Mouse (Mus musculus): ENCODE results near the gene Ripor3. TPM values are rescaled to one million over a fixed set of nuclear protein-coding genes. Genes with fewer than 3 reads are reported as not detected.

The Ripor3 gene
- polyA plus RNA-seq, 1 experiment from 2014 or later: 0.72 TPM

- H3K27ac ChIP-seq (ENCODE audit: low read depth, low read length): no peak overlapping the region
- no peak for DNase-seq (ENCODE audit: low spot score)
Observed at GRCm38 (mm10) chr2:168040751-168041150, 30.3 kb upstream of the Ripor3 start.

GRCm38 (mm10) chr2:168037063-168037462 is 26.6 kb upstream of the Ripor3 start:
- DNase-seq (ENCODE audit: low spot score) (no peak), ATAC-seq (replicated peaks; ENCODE audit: low FRiP score) (no peak)
- WGBS: 61% methylated on average over 3 of the region's 3 CpGs
- no peak overlapping the region for H3K27ac ChIP-seq (ENCODE audit: low read depth, low read length)
- no peak overlapping the region for H3K4me2 ChIP-seq (ENCODE audit: low read depth, low read length, severe bottlenecking)
- no peak overlapping the region for H3K9ac ChIP-seq (ENCODE audit: low read length)
- no peak overlapping the region for H3K4me3 ChIP-seq (ENCODE audit: low read depth, low read length)
- no peaks in the 10 kb centered on the region for H3K36me3 ChIP-seq (ENCODE audit: control insufficient read depth, insufficient read depth, low read length)
- no peaks in the 10 kb centered on the region for H3K4me1 ChIP-seq (replicated peaks; ENCODE audit: control insufficient read depth, insufficient read depth, low read length)
- no peaks in the 10 kb centered on the region for H3K27me3 ChIP-seq (ENCODE audit: control insufficient read depth, insufficient read depth, low read length)
- no peaks in the 10 kb centered on the region for H3K9me3 ChIP-seq (ENCODE audit: control insufficient read depth, low read length)

More at GRCm38 (mm10) chr2:168040751-168041150, 30.3 kb upstream of the Ripor3 start:
- WGBS: 35% methylated on average over 3 of the region's 3 CpGs
- H3K9ac ChIP-seq (ENCODE audit: low read length): no peak overlapping the region
- no peaks in the 10 kb centered on the region for H3K36me3 ChIP-seq (ENCODE audit: control insufficient read depth, insufficient read depth, low read length)
- H3K27me3 ChIP-seq (ENCODE audit: control insufficient read depth, insufficient read depth, low read length): no peaks in the 10 kb centered on the region
- H3K4me2 ChIP-seq (ENCODE audit: low read depth, low read length, severe bottlenecking): no peak overlapping the region
- no peaks in the 10 kb centered on the region for H3K9me3 ChIP-seq (ENCODE audit: control insufficient read depth, low read length)
- ATAC-seq (replicated peaks; ENCODE audit: low FRiP score): no peak
- no peaks in the 10 kb centered on the region; the same call in 1 of the 2 replicates for H3K4me1 ChIP-seq (replicated peaks; ENCODE audit: control insufficient read depth, insufficient read depth, low read length)
- H3K4me3 ChIP-seq (ENCODE audit: low read depth, low read length): no peak overlapping the region

- Histone ChIP-seq H3K4me2 (ENCODE audit: low read depth, low read length, severe bottlenecking) (no peak overlapping the region), H3K9me3 (ENCODE audit: control insufficient read depth, low read length) (no peaks in the 10 kb centered on the region), H3K4me1 (replicated peaks; ENCODE audit: control insufficient read depth, insufficient read depth, low read length) (no peaks in the 10 kb centered on the region), H3K4me3 (ENCODE audit: low read depth, low read length) (no peak overlapping the region), H3K36me3 (ENCODE audit: control insufficient read depth, insufficient read depth, low read length) (no peaks in the 10 kb centered on the region), H3K27ac (ENCODE audit: low read depth, low read length) (no peak overlapping the region), H3K27me3 (ENCODE audit: control insufficient read depth, insufficient read depth, low read length) (no peaks in the 10 kb centered on the region), H3K9ac (ENCODE audit: low read length) (no peak overlapping the region)
- ATAC-seq (replicated peaks; ENCODE audit: low FRiP score) (no peak), DNase-seq (ENCODE audit: low spot score) (no peak)
- 89% methylated on average over 6 of the region's 6 CpGs for WGBS
Observed at GRCm38 (mm10) chr2:168035907-168036306, 25.5 kb upstream of the Ripor3 start.

- H3K4me3 ChIP-seq (ENCODE audit: low read depth, low read length): no peak overlapping the region
- WGBS: 71% methylated on average over 10 of the region's 10 CpGs
- no peak overlapping the region for H3K9ac ChIP-seq (ENCODE audit: low read length)
- DNase-seq (ENCODE audit: low spot score) (no peak), ATAC-seq (replicated peaks; ENCODE audit: low FRiP score) (no peak)
- H3K27me3 ChIP-seq (ENCODE audit: control insufficient read depth, insufficient read depth, low read length): no peaks in the 10 kb centered on the region
- no peak overlapping the region for H3K4me2 ChIP-seq (ENCODE audit: low read depth, low read length, severe bottlenecking)
- no peaks in the 10 kb centered on the region for H3K36me3 ChIP-seq (ENCODE audit: control insufficient read depth, insufficient read depth, low read length)
- H3K27ac ChIP-seq (ENCODE audit: low read depth, low read length): no peak overlapping the region
- no peaks in the 10 kb centered on the region; the same call in 1 of the 2 replicates for H3K9me3 ChIP-seq (ENCODE audit: control insufficient read depth, low read length)
- no peaks in the 10 kb centered on the region for H3K4me1 ChIP-seq (replicated peaks; ENCODE audit: control insufficient read depth, insufficient read depth, low read length)
Observed at GRCm38 (mm10) chr2:168033905-168034304, 23.5 kb upstream of the Ripor3 start.

GRCm38 (mm10) chr2:168031842-168032241 is 21.4 kb upstream of the Ripor3 start:
- no peak overlapping the region for H3K9ac ChIP-seq (ENCODE audit: low read length)
- no peaks in the 10 kb centered on the region for H3K27me3 ChIP-seq (ENCODE audit: control insufficient read depth, insufficient read depth, low read length)
- DNase-seq (ENCODE audit: low spot score): no peak
- 71% methylated on average over 2 of the region's 2 CpGs for WGBS
- H3K36me3 ChIP-seq (ENCODE audit: control insufficient read depth, insufficient read depth, low read length): no peaks in the 10 kb centered on the region
- H3K9me3 ChIP-seq (ENCODE audit: control insufficient read depth, low read length): peaks cover 4% of the 10 kb centered on the region; the same call in 1 of the 2 replicates
- no peak overlapping the region for H3K4me3 ChIP-seq (ENCODE audit: low read depth, low read length)
- no peak for ATAC-seq (replicated peaks; ENCODE audit: low FRiP score)
- no peak overlapping the region for H3K4me2 ChIP-seq (ENCODE audit: low read depth, low read length, severe bottlenecking)
- no peaks in the 10 kb centered on the region for H3K4me1 ChIP-seq (replicated peaks; ENCODE audit: control insufficient read depth, insufficient read depth, low read length)
- no peak overlapping the region for H3K27ac ChIP-seq (ENCODE audit: low read depth, low read length)

- Histone ChIP-seq H3K4me3 (ENCODE audit: low read depth, low read length) (no peak overlapping the region), H3K4me2 (ENCODE audit: low read depth, low read length, severe bottlenecking) (no peak overlapping the region), H3K36me3 (ENCODE audit: control insufficient read depth, insufficient read depth, low read length) (no peaks in the 10 kb centered on the region), H3K27me3 (ENCODE audit: control insufficient read depth, insufficient read depth, low read length) (no peaks in the 10 kb centered on the region), H3K9me3 (ENCODE audit: control insufficient read depth, low read length) (peaks cover 4% of the 10 kb centered on the region; the same call in 1 of the 2 replicates), H3K27ac (ENCODE audit: low read depth, low read length) (no peak overlapping the region), H3K4me1 (replicated peaks; ENCODE audit: control insufficient read depth, insufficient read depth, low read length) (no peaks in the 10 kb centered on the region), H3K9ac (ENCODE audit: low read length) (no peak overlapping the region)
- DNase-seq (ENCODE audit: low spot score) (no peak), ATAC-seq (replicated peaks; ENCODE audit: low FRiP score) (no peak)
- WGBS: 93% methylated on average over 3 of the region's 3 CpGs
Observed at GRCm38 (mm10) chr2:168028376-168028775, 18.0 kb upstream of the Ripor3 start.

- Histone ChIP-seq H3K27me3 (ENCODE audit: control insufficient read depth, insufficient read depth, low read length) (no peaks in the 10 kb centered on the region), H3K27ac (ENCODE audit: low read depth, low read length) (no peak overlapping the region), H3K36me3 (ENCODE audit: control insufficient read depth, insufficient read depth, low read length) (no peaks in the 10 kb centered on the region), H3K4me3 (ENCODE audit: low read depth, low read length) (no peak overlapping the region), H3K4me2 (ENCODE audit: low read depth, low read length, severe bottlenecking) (no peak overlapping the region), H3K9ac (ENCODE audit: low read length) (no peak overlapping the region), H3K4me1 (replicated peaks; ENCODE audit: control insufficient read depth, insufficient read depth, low read length) (no peaks in the 10 kb centered on the region), H3K9me3 (ENCODE audit: control insufficient read depth, low read length) (peaks cover 4% of the 10 kb centered on the region; the same call in 1 of the 2 replicates)
- 60% methylated on average over 3 of the region's 3 CpGs for WGBS
- no peak for DNase-seq (ENCODE audit: low spot score)
- ATAC-seq (replicated peaks; ENCODE audit: low FRiP score): no peak
Observed at GRCm38 (mm10) chr2:168026467-168026866, 16.0 kb upstream of the Ripor3 start.

- Histone ChIP-seq H3K27ac (ENCODE audit: low read depth, low read length) (no peak overlapping the region), H3K4me3 (ENCODE audit: low read depth, low read length) (no peak overlapping the region), H3K9me3 (ENCODE audit: control insufficient read depth, low read length) (peaks cover 4% of the 10 kb centered on the region; the same call in 1 of the 2 replicates), H3K36me3 (ENCODE audit: control insufficient read depth, insufficient read depth, low read length) (no peaks in the 10 kb centered on the region), H3K4me1 (replicated peaks; ENCODE audit: control insufficient read depth, insufficient read depth, low read length) (no peaks in the 10 kb centered on the region), H3K4me2 (ENCODE audit: low read depth, low read length, severe bottlenecking) (no peak overlapping the region), H3K9ac (ENCODE audit: low read length) (no peak overlapping the region), H3K27me3 (ENCODE audit: control insufficient read depth, insufficient read depth, low read length) (no peaks in the 10 kb centered on the region)
- ATAC-seq (replicated peaks; ENCODE audit: low FRiP score): no peak
- no peak for DNase-seq (ENCODE audit: low spot score)
- 94% methylated on average over 8 of the region's 8 CpGs for WGBS
Observed at GRCm38 (mm10) chr2:168025882-168026281, 15.5 kb upstream of the Ripor3 start.

- H3K9ac ChIP-seq (ENCODE audit: low read length): no peak overlapping the region
- DNase-seq (ENCODE audit: low spot score) (no peak), ATAC-seq (replicated peaks; ENCODE audit: low FRiP score) (no peak)
- no peak overlapping the region for H3K4me2 ChIP-seq (ENCODE audit: low read depth, low read length, severe bottlenecking)
- no peak overlapping the region for H3K4me3 ChIP-seq (ENCODE audit: low read depth, low read length)
- H3K27ac ChIP-seq (ENCODE audit: low read depth, low read length): no peak overlapping the region
- peaks cover 4% of the 10 kb centered on the region; the same call in 1 of the 2 replicates for H3K9me3 ChIP-seq (ENCODE audit: control insufficient read depth, low read length)
- 72% methylated on average over 12 of the region's 12 CpGs for WGBS
- H3K4me1 ChIP-seq (replicated peaks; ENCODE audit: control insufficient read depth, insufficient read depth, low read length): no peaks in the 10 kb centered on the region
- H3K36me3 ChIP-seq (ENCODE audit: control insufficient read depth, insufficient read depth, low read length): no peaks in the 10 kb centered on the region
- no peaks in the 10 kb centered on the region for H3K27me3 ChIP-seq (ENCODE audit: control insufficient read depth, insufficient read depth, low read length)
Observed at GRCm38 (mm10) chr2:168025174-168025573, 14.8 kb upstream of the Ripor3 start.

Data from forebrain, embryonic 11.5 days (tissue).